Mouse (Mus musculus) CH12.LX (cell line): ENCODE measurements around the gene Efna1.

Experiments used
- CTCF ChIP-seq, 2 experiments: IDR thresholded peaks in 1 of 2; conservative IDR thresholded peaks in 1 of 2; 2 replicates each; pipeline ENCODE4 v1.5.1; 2011 to 2012; ENCODE audit warnings: low read depth in 2 of 2, low read length in 2 of 2, improper control_type of control experiment in 1 of 2, inconsistent platforms in 1 of 2, mild to moderate bottlenecking in 1 of 2, moderate library complexity in 1 of 2
- EP300 ChIP-seq: IDR thresholded peaks from 2 replicates; pipeline ENCODE4 v1.6.1; 2011; ENCODE audit warnings: low read length, improper control_type of control experiment
- GABPA ChIP-seq: IDR thresholded peaks from 2 replicates; pipeline ENCODE4 v1.6.1; 2012; ENCODE audit warnings: low read depth, low read length, improper control_type of control experiment, inconsistent platforms; ENCODE audit not compliant: insufficient replicate concordance
- KAT2A ChIP-seq: IDR thresholded peaks from 2 replicates; pipeline ENCODE4 v1.6.1; 2012; ENCODE audit warnings: low read length, improper control_type of control experiment, inconsistent platforms; ENCODE audit not compliant: insufficient replicate concordance
- MAX ChIP-seq: IDR thresholded peaks from 2 replicates; pipeline ENCODE4 v1.6.1; 2011; ENCODE audit warnings: low read length, improper control_type of control experiment
- MAZ ChIP-seq: IDR thresholded peaks from 2 replicates; pipeline ENCODE4 v1.6.1; 2012; ENCODE audit warnings: low read depth, mild to moderate bottlenecking, inconsistent platforms, low read length, improper control_type of control experiment, moderate library complexity
- NRF1 ChIP-seq: IDR thresholded peaks from 2 replicates; pipeline ENCODE4 v1.6.1; 2014; ENCODE audit warnings: low read depth, mild to moderate bottlenecking, inconsistent platforms, low read length, improper control_type of control experiment, moderate library complexity
- POLR2A ChIP-seq: IDR thresholded peaks from 2 replicates; pipeline ENCODE4 v1.6.1; 2011; ENCODE audit warnings: low read depth, mild to moderate bottlenecking, improper control_type of control experiment, low read length
- SMC3 ChIP-seq: IDR thresholded peaks from 2 replicates; pipeline ENCODE4 v1.6.1; 2011; ENCODE audit warnings: low read depth, low read length, improper control_type of control experiment
- USF1 ChIP-seq: IDR thresholded peaks from 2 replicates; pipeline ENCODE4 v1.6.1; 2014; ENCODE audit warnings: low read depth, mild to moderate bottlenecking, inconsistent platforms, low read length, improper control_type of control experiment
- USF2 ChIP-seq: conservative IDR thresholded peaks from 2 replicates; pipeline ENCODE4 v1.6.1; 2011; ENCODE audit warnings: low read depth, low read length, improper control_type of control experiment
- ZC3H11A ChIP-seq: IDR thresholded peaks from 2 replicates; pipeline ENCODE4 v1.6.1; 2012; ENCODE audit warnings: low read depth, mild to moderate bottlenecking, inconsistent platforms, low read length, improper control_type of control experiment
- ZNF384 ChIP-seq: IDR thresholded peaks from 2 replicates; pipeline ENCODE4 v1.6.1; 2012; ENCODE audit warnings: low read depth, low read length, improper control_type of control experiment, inconsistent platforms

DNA sequence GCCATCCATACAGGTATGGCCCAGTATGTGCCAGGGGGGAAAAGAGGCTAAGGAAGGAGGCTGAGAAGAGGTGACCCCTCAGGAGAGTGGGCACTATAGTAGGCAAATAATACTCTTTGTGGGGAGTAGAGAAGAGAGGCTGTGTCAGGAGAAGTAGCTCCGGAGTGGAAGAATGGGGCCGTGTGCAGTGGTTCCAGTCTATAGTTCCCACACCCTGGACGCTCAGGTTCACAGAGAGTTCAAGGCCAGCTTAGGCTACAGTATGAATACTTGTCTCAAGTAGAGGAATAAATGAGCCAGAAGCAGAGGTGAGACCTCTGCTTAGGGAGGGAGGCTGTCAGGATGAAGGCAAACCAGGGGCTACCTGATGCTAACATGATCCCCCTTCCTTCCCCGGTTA lies 51.7 kb downstream of the Efna1 start:
- TF ChIP-seq CTCF (conservative IDR thresholded peaks at IDR 0.05 in 1 of 2, IDR thresholded peaks at IDR 0.05 in 1 of 2; ENCODE audit: low read depth in 2 of 2, low read length in 2 of 2): no peak
- no peak for TF ChIP-seq EP300
- TF ChIP-seq GABPA: no peak
- TF ChIP-seq NRF1: no peak
- TF ChIP-seq ZC3H11A: no peak
- no peak for TF ChIP-seq MAX
- TF ChIP-seq SMC3: no peak
- TF ChIP-seq MAZ: no peak
- TF ChIP-seq KAT2A: no peak
- no peak for TF ChIP-seq USF2
- TF ChIP-seq POLR2A: no peak
- TF ChIP-seq ZNF384: no peak
- no peak for TF ChIP-seq USF1
